Mouse (Mus musculus): ENCODE measurements around the gene 4930590J08Rik.

Gene 4930590J08Rik

DNA sequence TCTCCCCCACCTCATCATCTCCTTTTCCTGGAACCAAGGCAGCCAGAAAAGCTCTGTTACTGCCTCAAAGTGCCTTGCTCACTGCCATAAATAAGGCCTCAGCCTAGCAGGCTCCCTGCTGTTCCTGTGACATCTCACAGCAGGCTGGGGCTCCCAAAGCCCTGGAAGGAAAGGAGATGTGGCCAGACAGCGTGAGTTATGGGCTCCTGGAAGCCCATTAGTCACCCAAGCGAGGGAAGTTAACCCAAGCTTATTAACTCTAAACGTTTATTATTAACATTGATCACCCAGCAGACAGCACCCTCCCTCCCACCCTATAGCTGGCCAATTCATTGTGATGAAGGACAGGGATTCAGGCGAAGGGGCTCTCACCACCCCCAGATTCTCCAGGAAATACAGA, 60.8 kb downstream of the 4930590J08Rik start:
- no peak for DNase-seq (ENCODE audit: low read depth, low spot score)

DNA sequence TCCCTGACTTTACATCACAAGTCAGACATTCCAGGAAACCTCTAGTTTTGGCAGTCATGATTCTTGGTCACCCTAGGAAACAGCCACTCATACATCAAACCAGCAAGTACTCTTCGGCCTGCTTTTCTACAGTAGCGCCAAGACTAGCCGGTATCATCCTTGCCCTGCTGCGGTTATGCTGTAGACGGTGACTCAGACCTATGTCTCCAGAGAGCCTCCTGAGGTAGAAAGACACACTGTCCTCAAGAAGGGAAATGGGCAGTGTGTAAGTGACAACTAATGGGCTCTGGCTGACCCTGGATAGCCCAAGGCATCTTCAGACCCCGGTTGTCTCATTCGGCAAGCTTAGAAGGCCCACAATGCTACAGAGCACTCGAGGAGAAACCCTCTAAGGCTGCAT, 62.5 kb downstream of the 4930590J08Rik start:
- DNase-seq (ENCODE audit: low read depth, low spot score): no peak

DNA sequence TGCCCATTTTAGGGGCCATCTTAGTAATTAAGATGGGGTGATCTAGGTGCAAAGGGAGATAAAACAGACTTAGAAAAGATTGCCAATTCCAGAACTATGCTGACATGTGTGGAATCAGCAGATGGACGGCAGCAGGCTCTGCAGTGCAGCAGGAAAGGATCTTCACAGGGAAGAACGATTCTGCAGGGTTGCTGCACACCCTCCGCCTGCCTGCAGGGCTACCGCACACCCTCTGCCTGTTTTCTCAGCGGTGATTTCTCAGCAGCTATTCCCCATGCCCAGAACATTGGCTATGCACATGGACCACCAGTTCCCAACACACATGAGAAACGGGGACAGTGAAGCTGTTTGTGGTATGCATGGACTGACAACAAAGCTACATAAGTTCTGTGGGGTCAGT, 63.4 kb downstream of the 4930590J08Rik start:
- DNase-seq (ENCODE audit: low read depth, low spot score): no peak

DNA sequence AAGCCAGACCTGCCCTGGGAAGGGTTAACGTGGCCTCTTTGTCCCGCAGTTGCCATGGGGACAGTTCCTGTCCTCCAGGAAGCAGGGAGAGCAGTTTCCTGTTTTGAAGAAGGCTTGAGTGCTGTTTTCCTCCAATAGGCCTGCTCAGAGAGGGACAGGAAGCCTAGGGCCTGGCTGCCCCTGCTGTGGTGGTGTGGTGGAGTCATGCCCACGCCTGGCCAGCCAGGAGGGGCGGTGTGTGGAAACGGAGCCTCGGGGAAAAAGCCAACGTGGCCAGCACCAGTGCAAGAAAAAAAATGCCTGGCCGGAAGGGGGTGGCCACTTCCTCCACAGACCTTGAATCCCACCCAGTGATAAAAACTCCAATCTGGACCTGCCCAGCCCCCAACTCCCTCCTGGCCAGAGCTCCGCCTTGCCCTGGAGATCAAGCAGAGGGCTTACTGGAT, 69.6 kb downstream of the 4930590J08Rik start:
- no peak for DNase-seq (ENCODE audit: low read depth, low spot score)

DNA sequence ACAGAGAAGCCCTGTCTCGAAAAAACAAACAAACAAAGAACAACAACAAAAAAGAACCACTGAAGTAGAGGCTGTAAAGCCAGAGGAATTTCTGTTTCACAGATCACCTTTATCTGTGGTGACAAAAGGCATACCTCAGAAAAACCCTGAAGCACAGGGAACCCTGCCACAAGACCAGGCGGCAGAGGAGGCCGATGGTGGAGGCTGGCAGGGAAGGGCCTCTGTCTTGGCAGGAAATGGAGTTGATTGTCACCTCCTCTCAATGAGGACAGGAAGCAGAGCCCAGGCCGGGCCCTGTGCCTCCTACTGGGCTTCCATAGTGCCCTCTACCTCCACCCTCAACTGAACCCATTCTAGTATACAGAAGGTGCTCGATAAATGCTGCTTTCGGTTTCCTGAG, 71.4 kb downstream of the 4930590J08Rik start:
- DNase-seq (ENCODE audit: low read depth, low spot score): no peak

DNA sequence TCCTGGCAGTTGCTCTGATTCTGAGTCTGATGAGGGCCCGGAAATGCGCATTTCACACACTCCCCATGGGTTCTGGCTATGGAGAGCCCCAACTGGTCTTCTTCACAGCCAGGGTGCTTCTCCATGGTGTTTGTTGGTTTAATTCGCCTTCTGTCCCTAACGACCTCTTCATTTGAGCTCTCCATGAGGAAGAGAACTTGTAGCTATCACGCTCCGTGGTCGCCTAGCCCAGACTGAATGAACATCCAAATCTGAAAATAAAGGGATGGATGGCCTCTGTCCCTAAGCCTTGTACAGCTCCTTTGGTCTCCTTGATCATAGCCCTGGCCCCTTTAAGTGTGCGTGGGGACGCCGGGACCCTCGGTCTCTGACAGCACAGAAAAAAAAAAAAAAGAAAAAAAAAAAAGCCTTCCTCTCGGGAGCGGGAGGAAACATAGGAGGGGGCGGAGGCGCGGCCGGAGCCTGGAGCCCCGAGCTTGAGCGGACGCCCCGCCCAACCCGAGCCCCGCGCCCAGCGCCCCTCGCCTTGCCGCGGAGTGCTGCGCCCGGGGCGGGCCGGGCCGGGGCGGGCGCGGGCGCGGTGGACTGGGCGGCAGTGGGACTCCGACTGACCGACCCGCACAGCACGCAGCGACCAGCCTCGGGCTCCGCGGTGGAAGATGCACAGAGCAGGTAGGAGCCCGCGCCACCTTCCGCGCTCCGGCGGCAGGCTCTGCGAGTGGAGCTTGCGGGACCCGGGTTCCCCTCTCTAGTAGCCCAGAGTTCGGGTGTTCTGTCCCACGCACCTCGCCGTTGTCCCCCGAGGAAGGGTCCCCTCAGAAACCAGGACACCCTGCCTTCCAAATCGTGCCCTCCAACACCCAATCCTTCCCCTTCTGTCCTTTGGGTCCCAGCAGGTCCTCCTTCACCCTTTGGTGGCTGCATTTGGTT, 76.0 kb downstream of the 4930590J08Rik start, which contains the start of gene Fgd5:
Fgd5 (plus strand) TSS at position 508 of the 930 bp plus-strand sequence.
- peak; percentile 3 for DNase-seq (ENCODE audit: low read depth, low spot score)

DNA sequence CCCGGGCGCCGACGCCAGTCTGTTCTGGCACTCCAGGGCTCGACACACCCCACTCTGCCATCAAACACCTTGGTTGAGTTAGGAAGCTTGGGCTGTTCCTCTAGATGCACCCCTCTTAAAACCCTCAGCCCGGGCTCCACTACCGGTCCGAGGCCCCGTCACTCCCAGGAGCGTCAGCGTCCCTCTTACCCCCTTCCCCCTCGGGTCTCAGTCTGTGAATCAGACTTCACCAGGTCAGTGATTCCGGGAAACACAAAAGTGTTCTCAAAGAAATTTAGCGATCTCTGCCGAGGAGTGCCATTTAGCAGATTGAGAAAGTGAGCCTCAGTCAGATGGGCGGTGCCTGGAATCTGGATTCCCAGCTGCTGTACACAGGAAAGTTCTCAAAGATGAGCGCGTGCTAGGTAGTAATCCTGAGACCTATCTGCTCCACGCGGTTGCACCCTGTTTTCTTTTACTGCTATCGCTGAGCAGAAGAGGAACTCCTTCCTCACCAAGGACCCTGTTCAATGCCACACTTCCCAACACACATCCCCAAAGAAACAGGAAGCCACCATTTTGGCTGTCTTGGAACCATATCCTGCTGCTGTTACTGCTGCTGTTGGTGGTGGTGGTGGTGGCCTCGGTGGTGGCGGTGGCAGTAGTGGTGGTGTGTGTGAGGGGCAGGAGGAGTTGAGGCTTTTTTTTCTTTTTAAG, 76.8 kb downstream of the 4930590J08Rik start:
- no peak for DNase-seq (ENCODE audit: low read depth, low spot score)

DNA sequence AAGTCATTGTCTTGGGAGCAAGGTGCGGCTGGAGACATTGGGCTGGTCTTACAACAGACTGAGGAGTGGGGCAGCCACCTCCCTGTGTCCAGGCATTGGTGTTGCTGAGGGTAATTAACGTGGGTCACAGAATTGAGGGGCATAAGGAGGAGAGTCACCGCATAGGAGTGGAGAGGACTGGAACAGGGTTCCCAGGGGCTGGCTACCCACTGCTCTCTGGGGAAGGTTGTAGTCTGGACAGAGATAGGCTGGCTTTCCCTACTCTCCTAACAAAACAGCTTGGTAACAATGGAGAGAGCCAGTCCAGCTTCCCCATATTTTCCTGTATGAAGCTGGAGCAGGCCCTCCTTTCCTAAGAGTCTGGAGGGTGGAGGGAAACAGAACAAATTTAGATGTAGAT, 77.4 kb downstream of the 4930590J08Rik start:
- no peak for DNase-seq (ENCODE audit: low read depth, low spot score)

DNA sequence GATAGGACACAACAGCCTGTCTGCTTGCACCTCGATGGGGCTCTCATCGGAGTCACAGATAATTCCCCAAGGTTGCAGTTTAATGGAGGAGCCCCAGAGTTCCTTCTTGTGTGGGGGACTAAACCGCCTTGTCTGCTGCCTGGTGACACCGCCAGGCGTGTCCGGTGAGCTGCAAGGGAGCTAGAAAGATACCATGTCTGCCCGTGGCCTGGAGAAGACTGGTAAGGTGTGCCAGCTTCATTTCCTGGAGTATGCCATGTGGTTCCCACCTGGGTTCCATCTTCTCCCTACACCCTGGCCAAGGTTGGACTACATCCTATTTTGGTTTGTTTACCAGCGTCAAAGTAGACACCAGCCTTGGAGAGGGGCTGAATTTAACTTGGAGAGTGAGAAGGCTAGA, 87.5 kb downstream of the 4930590J08Rik start:
- DNase-seq (ENCODE audit: low read depth, low spot score): no peak

DNA sequence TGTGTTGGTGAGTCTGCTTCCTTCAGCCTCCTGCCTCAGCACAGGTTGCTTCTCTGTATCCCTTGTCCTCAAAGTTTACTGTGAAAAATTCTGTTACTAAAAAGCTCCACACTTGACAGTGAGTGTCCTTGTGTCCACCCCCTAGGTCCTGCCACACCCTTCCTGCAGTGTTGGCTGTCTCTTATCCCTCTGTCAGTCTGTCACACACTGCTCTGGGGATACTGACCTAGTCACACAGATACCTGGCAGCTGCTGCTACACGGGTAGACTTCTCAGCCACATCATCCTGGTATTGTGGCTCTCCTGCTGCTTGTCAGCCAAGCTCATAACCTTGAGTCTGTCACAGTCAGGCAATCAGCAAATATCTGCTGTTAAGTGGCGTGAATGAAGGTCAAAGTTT, 90.2 kb downstream of the 4930590J08Rik start:
- DNase-seq (ENCODE audit: low read depth, low spot score): no peak

DNA sequence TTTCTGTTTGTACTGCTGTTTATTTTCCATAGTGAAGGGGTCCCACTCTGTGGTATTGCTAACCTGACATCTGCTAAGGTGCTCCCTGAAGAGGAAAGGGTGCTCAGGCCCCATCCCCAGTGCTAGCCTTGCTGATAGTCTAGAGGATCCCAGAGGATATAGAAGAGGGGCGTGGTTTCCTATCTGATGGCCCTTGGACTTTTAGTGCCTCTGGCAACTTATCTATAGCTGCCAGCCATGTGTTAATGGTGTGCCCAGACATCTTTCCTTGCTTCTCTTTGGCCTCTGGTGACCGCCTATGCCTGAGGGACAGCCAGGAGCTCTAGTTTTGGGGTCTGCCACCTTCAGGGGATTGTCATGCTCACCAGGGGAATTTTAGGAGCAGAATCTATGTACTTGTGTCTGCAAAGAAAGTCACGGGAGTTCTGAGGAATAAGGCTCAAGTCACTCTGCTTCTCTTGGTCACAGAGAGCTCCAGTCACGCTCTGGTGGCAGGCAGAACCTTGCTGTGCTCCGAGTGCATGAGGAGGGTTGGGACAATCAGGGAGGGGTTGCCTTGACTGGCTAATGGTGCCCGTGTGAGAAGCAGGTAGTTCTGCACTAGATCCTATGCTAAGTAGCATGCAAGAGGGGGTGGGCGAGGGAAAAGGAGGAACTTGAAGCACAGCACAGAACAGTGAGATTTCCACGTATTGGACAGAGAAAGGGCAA, 91.3 kb downstream of the 4930590J08Rik start:
- no peak for DNase-seq (ENCODE audit: low read depth, low spot score)

DNA sequence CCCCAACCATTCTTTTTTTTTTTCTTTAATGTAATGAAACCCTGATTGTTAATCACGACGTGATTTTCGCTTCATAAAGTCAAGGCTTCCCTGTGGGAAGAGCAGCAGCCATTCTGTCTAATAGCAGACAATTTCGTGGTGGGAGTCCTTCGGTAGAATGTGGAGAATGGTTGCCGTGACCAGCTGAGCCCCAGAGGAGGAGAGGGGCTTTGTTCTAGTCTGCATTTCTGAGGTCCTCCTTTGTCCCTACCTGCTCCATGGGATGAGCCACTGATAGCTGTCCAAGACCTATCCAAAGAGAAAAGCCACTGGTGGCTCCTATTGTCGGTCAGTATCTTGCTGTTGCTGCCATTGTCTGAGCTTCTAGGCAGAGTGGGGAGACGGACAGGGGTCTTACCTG, 93.5 kb downstream of the 4930590J08Rik start:
- no peak for DNase-seq (ENCODE audit: low read depth, low spot score)

Measured in retina, postnatal 7 days (tissue).